Mouse (Mus musculus) liver, embryonic 14.5 days (tissue): Measurements from ENCODE around the gene Ubxn6.
"Not testable (repeated sequence)": the region's sequence is repeated elsewhere in the genome, so short reads cannot be mapped to it uniquely, and the experiment has no call there.

Experiments
- CTCF ChIP-seq: IDR thresholded peaks from 2 replicates; pipeline ENCODE4 v1.5.1; 2016; ENCODE audit warnings: antibody characterized with exemption, low read depth, control low read depth
- EP300 ChIP-seq: IDR thresholded peaks from 2 replicates; pipeline ENCODE4 v1.6.1; 2016; ENCODE audit warnings: antibody characterized with exemption, low read depth

DNA sequence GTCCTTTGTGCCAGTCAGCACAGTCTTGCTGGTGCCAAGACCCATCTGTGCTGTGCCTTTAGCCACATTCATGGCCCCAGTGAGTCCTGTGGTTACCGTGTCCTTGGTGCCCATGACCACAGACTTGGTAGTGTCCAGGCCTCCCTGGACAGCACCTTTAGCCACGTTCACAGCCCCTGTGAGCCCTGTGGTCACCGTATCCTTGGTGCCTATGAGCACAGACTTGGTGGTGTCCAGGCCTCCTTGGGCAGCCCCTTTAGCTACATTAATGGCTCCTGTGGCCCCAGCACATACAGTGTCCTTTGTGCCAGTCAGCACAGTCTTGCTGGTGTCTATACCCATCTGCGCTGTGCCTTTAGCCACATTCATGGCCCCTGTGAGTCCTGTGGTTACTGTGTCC, 31.6 kb upstream of the Ubxn6 start:
- not testable (repeated sequence) for TF ChIP-seq CTCF, EP300
